Mouse (Mus musculus) WW6 (cell line): ENCODE measurements around the gene Kank4.
"Not testable (repeated sequence)": the region's sequence is repeated elsewhere in the genome, so short reads cannot be mapped to it uniquely, and the experiment has no call there.

Experiments used
- DNase-seq: peaks from one replicate; pipeline ENCODE4 v3.0.0-alpha.2; 2013; ENCODE audit warnings: low read depth, low spot score

Gene Kank4

GRCm38 (mm10) chr4:98776721-98777427 lies 40.5 kb downstream of the Kank4 start:
- DNase-seq = no peak

- no peak for DNase-seq
These were observed 43.6 kb downstream of the Kank4 start for GRCm38 (mm10) chr4:98773785-98774184.

- no peak for DNase-seq
These were observed 49.9 kb downstream of the Kank4 start for GRCm38 (mm10) chr4:98767134-98768133.

GRCm38 (mm10) chr4:98758872-98759518 lies 58.3 kb downstream of the Kank4 start:
- no peak for DNase-seq

GRCm38 (mm10) chr4:98758012-98758821 lies 59.1 kb downstream of the Kank4 start:
- DNase-seq = no peak

- no peak for DNase-seq
These were observed 61.2 kb downstream of the Kank4 start for GRCm38 (mm10) chr4:98756141-98756540.

GRCm38 (mm10) chr4:98754456-98754855 lies 62.9 kb downstream of the Kank4 start:
- DNase-seq = no peak

GRCm38 (mm10) chr4:98743906-98744210 lies 73.5 kb downstream of the Kank4 start:
- no peak for DNase-seq

- DNase-seq = no peak
These were observed 74.0 kb downstream of the Kank4 start for GRCm38 (mm10) chr4:98743209-98743905.

- no peak for DNase-seq
These were observed 77.6 kb downstream of the Kank4 start for GRCm38 (mm10) chr4:98739753-98740152.

- DNase-seq = no peak
These were observed 83.7 kb downstream of the Kank4 start for GRCm38 (mm10) chr4:98733660-98734059.

GRCm38 (mm10) chr4:98728716-98729115 lies 88.6 kb downstream of the Kank4 start:
- no peak for DNase-seq

GRCm38 (mm10) chr4:98727959-98728347 lies 89.4 kb downstream of the Kank4 start:
- peak; percentile 81 for DNase-seq

- no peak for DNase-seq
These were observed 89.9 kb downstream of the Kank4 start for GRCm38 (mm10) chr4:98727295-98727958.

- DNase-seq = peak; percentile 65
These were observed 90.6 kb downstream of the Kank4 start, which contains the start of gene L1td1 for GRCm38 (mm10) chr4:98726590-98727237. Gene L1td1 (plus strand): TSS chr4:98726734.

- peak; percentile 77 for DNase-seq
These were observed 91.9 kb downstream of the Kank4 start for GRCm38 (mm10) chr4:98725439-98725838.

- DNase-seq = not testable (repeated sequence)
These were observed 92.7 kb downstream of the Kank4 start for GRCm38 (mm10) chr4:98724682-98725081.

- DNase-seq = peak; percentile 81
These were observed 94.9 kb downstream of the Kank4 start for GRCm38 (mm10) chr4:98722454-98722853.

- DNase-seq = no peak
These were observed 98.8 kb downstream of the Kank4 start for GRCm38 (mm10) chr4:98718547-98718917.
